In the genomic region with DNA sequence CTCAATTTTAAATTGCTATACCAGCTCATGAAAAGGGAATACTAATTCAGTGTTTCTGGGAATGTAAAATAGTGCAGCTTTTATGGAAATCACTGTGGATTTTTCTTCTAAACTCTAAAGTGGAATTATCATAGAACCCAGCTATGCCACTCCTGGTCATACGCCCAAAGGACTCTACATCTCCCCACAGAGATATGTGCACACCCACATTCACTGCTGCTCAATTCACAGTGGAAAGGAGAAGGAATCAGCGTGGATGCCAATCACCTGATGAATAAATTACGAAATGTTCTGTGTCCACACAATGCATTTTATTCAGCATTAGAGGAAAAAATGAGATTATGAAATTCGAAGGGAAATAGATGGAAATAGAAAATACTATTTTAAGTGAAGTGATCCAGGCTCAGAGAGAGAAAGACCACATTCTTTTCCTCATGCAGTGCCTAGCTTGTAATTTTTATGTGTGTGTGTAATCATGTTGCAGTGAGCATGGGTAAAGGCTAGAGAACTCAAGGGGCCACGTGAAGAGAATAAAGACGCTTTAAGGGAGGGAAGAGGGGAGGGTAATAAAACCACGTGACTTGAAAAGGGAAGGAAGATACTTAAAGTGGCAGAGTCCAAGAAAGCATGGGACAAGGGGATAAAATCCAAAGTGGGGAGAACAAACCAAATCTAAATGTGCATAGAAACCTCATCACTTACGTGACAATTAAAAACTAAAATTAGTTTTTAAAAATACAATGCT, we compare ENCODE assay signal across 13 mouse cellular contexts.
DNase-seq lines count a peak whose midpoint lies in the region; ATAC-seq and TF ChIP-seq lines count a peak whose summit lies in the region.
"Had no signal": no experiment of that assay in that cellular context is flagged by ENCODE, and none has a peak within 500 bp of the region (broad histone marks: within the 10 kb centered on the region; RNA-seq: fewer than 3 reads in every experiment).

No protein-coding gene starts in this region.

- WGBS in hindbrain, embryonic 11.5 days = 53% methylated on average over 8 of the region's 8 CpGs
- WGBS in hindbrain, embryonic 10.5 days = 62% methylated on average over 8 of the region's 8 CpGs
- WGBS in forebrain, postnatal 0 days = 19% methylated on average over 8 of the region's 8 CpGs
- 30% methylated on average over 8 of the region's 8 CpGs for WGBS in midbrain, postnatal 0 days
- WGBS in cerebellum, adult 2 months = 32% methylated on average over 8 of the region's 8 CpGs

- no peak overlapping the region for H3K4me2 ChIP-seq in hindbrain, embryonic 11.5 days (replicated peaks; ENCODE audit: low read depth, low read length)
- no peak overlapping the region for H3K4me2 ChIP-seq in forebrain, postnatal 0 days (ENCODE audit: low read depth)
- no peak overlapping the region for H3K4me2 ChIP-seq in midbrain, postnatal 0 days (ENCODE audit: low read depth, low read length, poor library complexity, severe bottlenecking)
- H3K4me2 ChIP-seq: limb, embryonic 15.5 days; lung, embryonic 15.5 days had no signal

- no peak overlapping the region for H3K9ac ChIP-seq in hindbrain, embryonic 11.5 days (ENCODE audit: low read depth, low read length)
- H3K9ac ChIP-seq in forebrain, postnatal 0 days = no peak overlapping the region
- no peak overlapping the region for H3K9ac ChIP-seq in midbrain, postnatal 0 days (replicated peaks; ENCODE audit: low read length, poor library complexity, severe bottlenecking)
- H3K9ac ChIP-seq: limb, embryonic 15.5 days; lung, embryonic 15.5 days had no signal

- peak; percentile 83 for ATAC-seq in hindbrain, embryonic 11.5 days (ENCODE audit: low FRiP score)
- peak; percentile 89 for ATAC-seq in forebrain, postnatal 0 days
- ATAC-seq in midbrain, postnatal 0 days (ENCODE audit: low FRiP score) = peak; percentile 78

- no peaks in the 10 kb centered on the region for H3K36me3 ChIP-seq in hindbrain, embryonic 11.5 days (ENCODE audit: control insufficient read depth, insufficient read depth, low read length)
- no peaks in the 10 kb centered on the region for H3K36me3 ChIP-seq in hindbrain, embryonic 10.5 days
- no peaks in the 10 kb centered on the region for H3K36me3 ChIP-seq in forebrain, postnatal 0 days (ENCODE audit: insufficient read depth)
- no peaks in the 10 kb centered on the region for H3K36me3 ChIP-seq in midbrain, postnatal 0 days (ENCODE audit: insufficient read depth, low read length)
- H3K36me3 ChIP-seq: heart, embryonic 10.5 days; limb, embryonic 15.5 days; lung, embryonic 15.5 days had no signal

- TF ChIP-seq POLR2A in brain, embryonic 14.5 days (IDR thresholded peaks at IDR 0.05; ENCODE audit: borderline replicate concordance, extremely low read depth, insufficient read depth, insufficient read length, poor library complexity, severe bottlenecking) = no peak
- TF ChIP-seq POLR2A in cerebellum, adult 2 months (IDR thresholded peaks at IDR 0.05; ENCODE audit: borderline replicate concordance, insufficient read depth, low read length) = no peak

- no peaks in the 10 kb centered on the region for H3K9me3 ChIP-seq in hindbrain, embryonic 11.5 days (ENCODE audit: control insufficient read depth, low read length)
- no peaks in the 10 kb centered on the region for H3K9me3 ChIP-seq in hindbrain, embryonic 10.5 days
- no peaks in the 10 kb centered on the region for H3K9me3 ChIP-seq in forebrain, postnatal 0 days (ENCODE audit: low read length)
- H3K9me3 ChIP-seq in midbrain, postnatal 0 days (ENCODE audit: low read length) = no peaks in the 10 kb centered on the region
- H3K9me3 ChIP-seq: heart, embryonic 10.5 days; limb, embryonic 15.5 days; lung, embryonic 15.5 days had no signal

- peak; percentile 21 for DNase-seq in hindbrain, embryonic 11.5 days (ENCODE audit: low spot score)
- no peak for DNase-seq in hindbrain, embryonic 10.5 days (ENCODE audit: low spot score)
- DNase-seq in brain, embryonic 14.5 days (ENCODE audit: low read depth) = peak; percentile 86
- no peak for DNase-seq in forebrain, postnatal 0 days
- DNase-seq in midbrain, postnatal 0 days (ENCODE audit: low spot score) = no peak
- DNase-seq in testis, postnatal 14 days (ENCODE audit: low spot score) = no peak
- DNase-seq in cerebellum, adult 2 months = no peak
- DNase-seq: cerebellum, adult 11-12 months; heart, postnatal 36 days; kidney, adult 18-20 months had no signal

- H3K4me3 ChIP-seq in hindbrain, embryonic 11.5 days (ENCODE audit: low read depth, low read length) = no peak overlapping the region
- no peak overlapping the region for H3K4me3 ChIP-seq in hindbrain, embryonic 10.5 days
- no peak overlapping the region for H3K4me3 ChIP-seq in forebrain, postnatal 0 days (ENCODE audit: low read depth, low read length)
- H3K4me3 ChIP-seq in midbrain, postnatal 0 days (ENCODE audit: low read depth, low read length) = no peak overlapping the region
- no peak overlapping the region for H3K4me3 ChIP-seq in cerebellum, adult 2 months (replicated peaks; ENCODE audit: insufficient read depth, low read depth, low read length)
- H3K4me3 ChIP-seq: heart, embryonic 10.5 days; limb, embryonic 15.5 days; lung, embryonic 15.5 days had no signal

- TF ChIP-seq CTCF in brain, embryonic 14.5 days (IDR thresholded peaks at IDR 0.05; ENCODE audit: borderline replicate concordance, extremely low read depth, insufficient read depth, insufficient read length) = no peak
- TF ChIP-seq CTCF in forebrain, postnatal 0 days (IDR thresholded peaks at IDR 0.05; ENCODE audit: low read depth) = no peak
- no peak for TF ChIP-seq CTCF in midbrain, postnatal 0 days (IDR thresholded peaks at IDR 0.05)
- no peak for TF ChIP-seq CTCF in cerebellum, adult 2 months (IDR thresholded peaks at IDR 0.05; ENCODE audit: borderline replicate concordance, insufficient read depth, low read depth, low read length)

- H3K27me3 ChIP-seq in hindbrain, embryonic 11.5 days (ENCODE audit: control insufficient read depth, insufficient read depth, low read length) = no peaks in the 10 kb centered on the region
- no peaks in the 10 kb centered on the region for H3K27me3 ChIP-seq in hindbrain, embryonic 10.5 days (ENCODE audit: insufficient read depth, poor library complexity, severe bottlenecking)
- no peaks in the 10 kb centered on the region for H3K27me3 ChIP-seq in forebrain, postnatal 0 days (ENCODE audit: insufficient read depth, low read length)
- H3K27me3 ChIP-seq in midbrain, postnatal 0 days (ENCODE audit: insufficient read depth, low read length) = no peaks in the 10 kb centered on the region
- no peaks in the 10 kb centered on the region for H3K27me3 ChIP-seq in cerebellum, adult 2 months (ENCODE audit: control insufficient read depth, insufficient read depth, low read length)
- H3K27me3 ChIP-seq: limb, embryonic 15.5 days; lung, embryonic 15.5 days had no signal

- no peak overlapping the region for H3K27ac ChIP-seq in hindbrain, embryonic 11.5 days (ENCODE audit: low read depth, low read length)
- H3K27ac ChIP-seq in hindbrain, embryonic 10.5 days = no peak overlapping the region
- H3K27ac ChIP-seq in forebrain, postnatal 0 days (ENCODE audit: low read depth, low read length) = no peak overlapping the region
- no peak overlapping the region for H3K27ac ChIP-seq in midbrain, postnatal 0 days (ENCODE audit: low read depth, low read length)
- no peak overlapping the region for H3K27ac ChIP-seq in cerebellum, adult 2 months (ENCODE audit: insufficient read depth, low read length)
- H3K27ac ChIP-seq: heart, embryonic 10.5 days; limb, embryonic 15.5 days; lung, embryonic 15.5 days had no signal

- H3K4me1 ChIP-seq in hindbrain, embryonic 11.5 days (replicated peaks; ENCODE audit: control insufficient read depth, insufficient read depth, low read length) = no peaks in the 10 kb centered on the region
- H3K4me1 ChIP-seq in hindbrain, embryonic 10.5 days (replicated peaks) = 0 out of 2 replicates have a peak, but pooled peaks cover 5% of the 10 kb centered on the region
- no peaks in the 10 kb centered on the region for H3K4me1 ChIP-seq in forebrain, postnatal 0 days (ENCODE audit: insufficient read depth)
- no peaks in the 10 kb centered on the region for H3K4me1 ChIP-seq in midbrain, postnatal 0 days (ENCODE audit: insufficient read depth, low read length)
- no peaks in the 10 kb centered on the region for H3K4me1 ChIP-seq in cerebellum, adult 2 months (ENCODE audit: control insufficient read depth, insufficient read depth, low read length)
- H3K4me1 ChIP-seq: heart, embryonic 10.5 days; limb, embryonic 15.5 days; lung, embryonic 15.5 days had no signal

Comparison
In these comparisons a context has a peak if more than half of its experiments do, and no peak if none do; other contexts are left out.
1. DNase-seq: peak in hindbrain, embryonic 11.5 days (single experiment) and brain, embryonic 14.5 days (single experiment); none in hindbrain, embryonic 10.5 days (single experiment), forebrain, postnatal 0 days (single experiment), midbrain, postnatal 0 days (single experiment), testis, postnatal 14 days (single experiment) and cerebellum, adult 2 months (0 of 2).
2. Peak in every context shown above with its lines, with median percentiles within 50 percentile points of each other: ATAC-seq.